Mouse (Mus musculus) limb, embryonic 14.5 days (tissue): ENCODE measurements around the gene Col9a1. TPM values are rescaled to one million over a fixed set of nuclear protein-coding genes. Genes with fewer than 3 reads are reported as not detected.
A peak's percentile ranks its signal among the peaks of the same experiment; 100 is the strongest.

Source experiments
- ATAC-seq: fragments of 200-750 bp; cut with Nextera tagmentation; 2 replicates; pipeline ENCODE4 v1.8.0; 2017; ENCODE audit warnings: low read depth, moderate number of reproducible peaks, moderate TSS enrichment; ENCODE audit not compliant: low FRiP score
- DNase-seq: peaks from one replicate; pipeline ENCODE4 v3.0.0-alpha.2; 2015; ENCODE audit warnings: low spot score
- H3K27ac ChIP-seq: fragments of 300-500 bp; sonication (generic); replicated peaks from 2 replicates; pipeline ENCODE4 v1.5.1; 2014; ENCODE audit warnings: low read depth, mild to moderate bottlenecking, low read length, moderate library complexity, mixed read lengths
- H3K27me3 ChIP-seq: fragments of 300-500 bp; sonication (generic); 2 replicates; pipeline ENCODE4 v1.6.1; 2014; ENCODE audit warnings: low read length, mixed read lengths; ENCODE audit not compliant: control insufficient read depth, insufficient read depth
- H3K36me3 ChIP-seq: fragments of 300-500 bp; sonication (generic); 2 replicates; pipeline ENCODE4 v1.6.1; 2014; ENCODE audit warnings: mild to moderate bottlenecking, low read length, moderate library complexity, mixed read lengths; ENCODE audit not compliant: control insufficient read depth, insufficient read depth
- H3K4me1 ChIP-seq: fragments of 300-500 bp; sonication (generic); 2 replicates; pipeline ENCODE4 v1.6.1; 2014; ENCODE audit warnings: antibody characterized with exemption, low read length, mixed read lengths; ENCODE audit not compliant: control insufficient read depth, insufficient read depth
- H3K4me2 ChIP-seq: fragments of 300-500 bp; sonication (generic); replicated peaks from 2 replicates; pipeline ENCODE4 v1.6.1; 2014; ENCODE audit warnings: low read depth, mild to moderate bottlenecking, low read length, moderate library complexity; ENCODE audit not compliant: severe bottlenecking
- H3K4me3 ChIP-seq: fragments of 300-500 bp; sonication (generic); replicated peaks from 2 replicates; pipeline ENCODE4 v1.5.1; 2014; ENCODE audit warnings: low read length
- H3K9ac ChIP-seq: fragments of 300-500 bp; sonication (generic); 2 replicates; pipeline ENCODE4 v1.6.1; 2014; ENCODE audit warnings: mild to moderate bottlenecking, low read depth, low read length, moderate library complexity; ENCODE audit not compliant: severe bottlenecking
- H3K9me3 ChIP-seq: fragments of 300-500 bp; sonication (generic); 2 replicates; pipeline ENCODE4 v1.6.1; 2016; ENCODE audit warnings: low read length; ENCODE audit not compliant: control insufficient read depth
- POLR2A ChIP-seq: fragments of 200-500 bp; IDR thresholded peaks from 2 replicates; pipeline ENCODE4 v1.8.0; 2012; ENCODE audit warnings: inconsistent platforms, mild to moderate bottlenecking, moderate library complexity, borderline replicate concordance; ENCODE audit not compliant: insufficient read depth, insufficient read length; ENCODE audit errors: extremely low read depth
- WGBS: fragments of 180-500 bp; shearing (Covaris S2); extraction: QIAGEN DNeasy Blood & Tissue Kit; methylation state at CpG from one replicate; pipeline ENCODE4 v1.1.7; 2014; 5-methylcytosine and 5-hydroxymethylcytosine counted together
- polyA plus RNA-seq, 2 experiments: library from polyadenylated mRNA; depleted of rRNA in 1 of 2; stranded (reverse) in 1 of 2; unstranded in 1 of 2; fragments of >200 nt; fragmentation: Nextera tagmentation in 1 of 2; extraction: Ambion mirVana in 1 of 2; gene quantifications; 2 replicates each; pipeline versions ENCODE4 v1.2.1 to v1.2.3; 2012 to 2014

The Col9a1 gene
- polyA plus RNA-seq, 2 experiments = 139 to 268 TPM

- Histone ChIP-seq H3K27ac (no peak overlapping the region), H3K9ac (no peak overlapping the region), H3K4me1 (peaks cover 24% of the 10 kb centered on the region), H3K4me2 (no peak overlapping the region), H3K9me3 (no peaks in the 10 kb centered on the region), H3K4me3 (no peak overlapping the region), H3K36me3 (0 out of 2 replicates have a peak, but pooled peaks cover 5% of the 10 kb centered on the region), H3K27me3 (no peaks in the 10 kb centered on the region)
- no peak for TF ChIP-seq POLR2A
- WGBS = 62% methylated on average over 3 of the region's 3 CpGs
- DNase-seq (no peak), ATAC-seq (no peak)
Observed at GRCm38 (mm10) chr1:24231504-24232270, 54.3 kb downstream of the Col9a1 start.

- Histone ChIP-seq H3K4me2 (no peak overlapping the region), H3K36me3 (peaks cover 8% of the 10 kb centered on the region; the same call in 1 of the 2 replicates), H3K27ac (no peak overlapping the region), H3K9ac (no peak overlapping the region), H3K27me3 (no peaks in the 10 kb centered on the region), H3K4me3 (no peak overlapping the region), H3K9me3 (no peaks in the 10 kb centered on the region), H3K4me1 (peaks cover 22% of the 10 kb centered on the region)
- WGBS = 42% methylated on average over 1 of the region's 1 CpGs
- DNase-seq (no peak), ATAC-seq (no peak)
- TF ChIP-seq POLR2A = no peak
Observed at GRCm38 (mm10) chr1:24236330-24236729, 58.9 kb downstream of the Col9a1 start.

GRCm38 (mm10) chr1:24240039-24240691 lies 62.8 kb downstream of the Col9a1 start:
- Histone ChIP-seq H3K4me3 (no peak overlapping the region), H3K4me1 (peaks cover 17% of the 10 kb centered on the region), H3K9ac (no peak overlapping the region), H3K4me2 (no peak overlapping the region), H3K36me3 (peaks cover 4% of the 10 kb centered on the region; the same call in 1 of the 2 replicates), H3K9me3 (no peaks in the 10 kb centered on the region), H3K27me3 (no peaks in the 10 kb centered on the region), H3K27ac (no peak overlapping the region)
- no peak for ATAC-seq
- WGBS = 19% methylated on average over 8 of the region's 8 CpGs
- no peak for DNase-seq
- no peak for TF ChIP-seq POLR2A

GRCm38 (mm10) chr1:24244931-24245330 lies 67.5 kb downstream of the Col9a1 start:
- H3K9ac ChIP-seq = no peak overlapping the region
- no peak overlapping the region for H3K4me2 ChIP-seq
- WGBS = 71% methylated on average over 10 of the region's 10 CpGs
- H3K4me1 ChIP-seq = peaks cover 10% of the 10 kb centered on the region; the same call in 1 of the 2 replicates
- 0 out of 2 replicates have a peak, but pooled peaks cover 3% of the 10 kb centered on the region for H3K36me3 ChIP-seq
- ATAC-seq (peak; percentile 39; the same call in 1 of the 2 replicates), DNase-seq (no peak)
- H3K4me3 ChIP-seq = no peak overlapping the region
- no peak for TF ChIP-seq POLR2A
- H3K27me3 ChIP-seq = no peaks in the 10 kb centered on the region
- H3K27ac ChIP-seq = no peak overlapping the region
- no peaks in the 10 kb centered on the region for H3K9me3 ChIP-seq

- WGBS = 73% methylated on average over 13 of the region's 13 CpGs
- Histone ChIP-seq H3K27me3 (no peaks in the 10 kb centered on the region), H3K9ac (no peak overlapping the region), H3K9me3 (no peaks in the 10 kb centered on the region), H3K27ac (no peak overlapping the region), H3K4me3 (no peak overlapping the region), H3K4me2 (no peak overlapping the region), H3K4me1 (0 out of 2 replicates have a peak, but pooled peaks cover 3% of the 10 kb centered on the region), H3K36me3 (0 out of 2 replicates have a peak, but pooled peaks cover 3% of the 10 kb centered on the region)
- DNase-seq (no peak), ATAC-seq (no peak)
- TF ChIP-seq POLR2A = no peak
Observed at GRCm38 (mm10) chr1:24245700-24246375, 68.4 kb downstream of the Col9a1 start.
